Mouse (Mus musculus): ENCODE measurements around the gene Armc8.
"Not testable (repeated sequence)": the region's sequence is repeated elsewhere in the genome, so short reads cannot be mapped to it uniquely, and the experiment has no call there.

The Armc8 gene

DNA sequence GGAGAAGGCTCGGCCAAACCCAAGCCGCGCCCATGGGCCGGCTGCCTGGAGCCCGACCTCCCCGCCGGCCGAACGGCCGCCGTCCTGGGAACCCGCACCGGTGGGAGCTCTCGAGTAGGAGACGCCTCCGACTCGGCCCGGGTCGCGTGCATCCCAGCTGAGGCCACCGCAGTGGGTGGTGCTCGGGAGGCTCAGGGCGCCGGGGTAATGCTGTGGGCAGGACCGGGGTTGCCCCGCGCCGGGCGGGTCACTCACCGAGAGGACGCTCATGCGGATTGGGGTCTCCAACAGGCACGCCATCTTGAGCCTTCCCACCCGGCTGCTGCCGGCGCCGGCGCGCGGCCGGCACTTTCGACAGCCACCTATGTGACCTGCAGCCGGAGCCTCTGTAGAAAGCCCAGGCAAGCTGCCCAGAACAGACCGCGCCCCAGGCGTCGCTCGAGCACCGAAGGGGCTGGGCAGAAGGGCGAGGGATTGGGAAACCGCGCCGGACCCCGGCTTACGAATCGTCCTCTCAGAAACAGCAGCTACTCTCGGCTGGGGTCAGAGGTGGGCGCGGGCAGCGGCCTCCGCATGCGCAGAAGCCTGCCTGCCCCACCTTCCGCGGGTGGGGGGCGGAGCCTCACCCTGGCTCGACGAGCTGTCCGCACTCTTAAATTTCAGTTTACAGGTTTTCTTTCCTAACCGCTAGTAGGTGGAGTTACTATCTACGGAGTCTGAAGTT, at the start of gene Armc8:
Gene Armc8, minus strand, starts transcription at position 553 of the 724 bp plus-strand sequence.
- DNase-seq (ENCODE audit: low spot score), result peak; percentile 93

DNA sequence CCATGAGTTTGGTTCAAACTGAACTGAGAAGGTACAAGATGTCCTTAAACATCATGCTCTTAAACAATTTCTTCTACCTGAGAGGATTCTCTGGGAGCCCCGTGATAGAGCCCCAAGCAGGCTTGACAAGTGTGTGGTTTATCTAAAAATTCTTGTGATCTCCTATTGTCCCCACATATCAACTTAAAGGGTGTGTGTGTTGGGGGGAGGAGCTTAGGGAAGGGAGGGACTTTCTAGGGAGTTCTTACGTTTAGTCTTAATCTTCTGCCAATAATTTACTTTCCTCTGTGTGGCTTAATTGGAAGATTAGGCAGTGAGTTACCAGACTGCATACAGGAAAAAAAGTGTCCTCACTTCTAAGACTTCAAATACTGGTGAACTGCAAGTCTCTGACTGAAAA, 43.5 kb upstream of the Armc8 start, which contains the start of gene A4gnt:
Gene A4gnt, plus strand, starts transcription at position 301 of the 400 bp plus-strand sequence.
- DNase-seq (ENCODE audit: low spot score), result no peak

DNA sequence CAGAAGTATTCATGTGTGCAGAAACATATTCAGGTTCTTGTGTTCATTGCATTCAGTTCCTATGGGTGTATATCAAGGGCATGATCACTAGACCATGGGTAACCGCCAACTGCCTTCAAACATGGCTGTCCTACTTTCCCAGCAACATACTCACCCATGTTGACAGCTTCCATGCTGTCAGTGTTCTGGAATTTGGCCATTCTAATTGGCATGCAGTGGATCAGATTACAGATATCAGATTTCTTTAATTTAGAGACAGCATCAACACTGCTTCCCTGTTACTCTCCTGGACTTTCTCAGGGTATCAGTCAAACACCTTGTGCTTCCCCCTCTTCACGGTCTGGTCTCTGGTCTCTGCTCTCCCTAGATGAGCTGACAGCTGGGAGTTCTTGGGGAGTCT, 34.9 kb upstream of the Armc8 start:
- no peak for DNase-seq (ENCODE audit: low spot score)

DNA sequence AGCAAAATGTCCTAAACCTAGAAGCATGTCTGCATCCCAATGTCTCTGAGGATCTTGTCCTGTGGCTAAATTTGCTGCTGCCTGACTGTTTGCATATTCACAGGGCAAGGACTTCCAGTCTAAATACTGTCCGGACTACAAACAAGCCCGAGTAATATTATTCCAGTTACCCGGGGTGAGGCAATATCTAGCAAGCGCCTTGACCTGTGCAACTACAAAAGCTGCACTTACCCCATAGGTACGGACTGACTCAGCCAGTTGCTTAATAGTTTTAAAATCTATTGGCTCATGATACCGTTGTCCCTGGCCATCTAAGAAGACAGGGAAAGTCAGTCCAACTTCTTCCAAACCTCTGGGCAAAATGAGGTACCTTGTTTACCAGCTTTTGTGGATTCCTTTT, 30.4 kb upstream of the Armc8 start:
- not testable (repeated sequence) for DNase-seq (ENCODE audit: low spot score)

DNA sequence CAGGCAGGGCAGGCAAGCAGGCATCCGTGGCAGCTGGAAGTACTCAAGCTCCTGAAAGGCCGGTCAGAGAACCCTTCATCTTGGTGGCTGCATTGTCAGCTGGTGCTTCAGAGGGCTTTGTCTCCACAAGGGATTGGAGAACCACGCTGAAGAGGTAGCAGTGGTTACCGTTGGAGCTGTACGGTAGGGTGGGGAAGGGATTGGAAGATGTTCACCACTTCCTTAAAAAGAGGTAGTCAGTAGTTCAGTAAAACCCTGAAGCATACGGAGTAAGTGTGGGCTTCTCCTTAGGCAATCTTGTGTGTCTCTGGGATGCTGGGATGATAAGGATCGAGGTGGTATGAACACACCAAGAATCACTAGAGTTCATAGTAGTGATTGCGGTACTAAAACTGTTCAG, 22.4 kb upstream of the Armc8 start:
- no peak for DNase-seq (ENCODE audit: low spot score)

DNA sequence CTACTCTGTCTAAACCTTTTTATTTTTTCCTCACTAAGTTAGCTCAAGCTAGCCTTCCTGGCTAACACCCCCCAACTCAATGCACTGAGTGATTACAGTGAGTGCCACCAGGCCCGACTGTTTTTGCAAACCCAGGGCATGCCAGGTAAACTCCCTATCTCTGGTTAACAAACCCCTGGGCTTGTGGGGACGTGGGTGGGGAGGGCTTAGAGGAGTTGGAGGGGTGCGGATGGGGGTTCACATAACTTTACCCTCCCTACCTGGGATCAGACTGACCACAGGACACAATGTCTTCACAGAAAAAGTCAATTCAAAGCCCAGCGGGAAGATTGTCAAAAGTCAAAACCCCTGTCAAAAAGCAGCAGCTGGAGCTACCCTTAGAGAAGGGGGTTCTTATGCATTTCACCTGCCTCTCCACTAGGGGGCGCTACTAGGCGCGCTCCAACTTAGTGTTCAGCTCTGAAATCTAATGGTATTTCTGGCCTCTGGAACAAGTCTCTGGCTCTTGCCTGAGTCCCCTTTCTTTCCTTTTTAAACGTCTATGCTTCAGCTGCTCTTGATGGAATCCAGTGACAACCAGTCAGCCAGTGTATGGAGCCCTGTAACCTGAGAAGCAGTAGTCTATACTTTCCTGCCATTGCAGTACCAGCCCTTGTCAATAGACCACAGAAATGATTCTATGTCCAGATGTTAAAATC, 19.0 kb upstream of the Armc8 start:
- DNase-seq (ENCODE audit: low spot score), result peak; percentile 23

DNA sequence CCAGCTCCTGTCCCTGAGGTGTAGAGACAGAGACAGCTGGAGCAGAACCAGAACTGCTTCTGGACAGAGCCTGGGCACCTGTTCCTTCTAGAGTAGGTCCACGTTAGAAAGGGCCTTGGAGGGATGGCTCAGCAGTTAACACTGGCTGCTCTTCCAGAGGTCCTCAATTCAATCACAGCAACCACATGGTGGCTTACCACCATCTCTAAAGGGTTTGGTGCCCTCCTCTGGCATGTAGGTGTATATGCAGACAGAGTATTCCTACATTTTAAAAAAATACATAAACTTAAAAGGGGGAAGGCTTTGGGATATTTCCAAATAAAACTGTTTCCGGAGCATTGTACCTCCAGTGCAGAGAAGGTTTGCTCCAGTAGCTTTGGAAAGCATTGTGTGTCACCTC, 12.0 kb upstream of the Armc8 start:
- no peak for DNase-seq (ENCODE audit: low spot score)

DNA sequence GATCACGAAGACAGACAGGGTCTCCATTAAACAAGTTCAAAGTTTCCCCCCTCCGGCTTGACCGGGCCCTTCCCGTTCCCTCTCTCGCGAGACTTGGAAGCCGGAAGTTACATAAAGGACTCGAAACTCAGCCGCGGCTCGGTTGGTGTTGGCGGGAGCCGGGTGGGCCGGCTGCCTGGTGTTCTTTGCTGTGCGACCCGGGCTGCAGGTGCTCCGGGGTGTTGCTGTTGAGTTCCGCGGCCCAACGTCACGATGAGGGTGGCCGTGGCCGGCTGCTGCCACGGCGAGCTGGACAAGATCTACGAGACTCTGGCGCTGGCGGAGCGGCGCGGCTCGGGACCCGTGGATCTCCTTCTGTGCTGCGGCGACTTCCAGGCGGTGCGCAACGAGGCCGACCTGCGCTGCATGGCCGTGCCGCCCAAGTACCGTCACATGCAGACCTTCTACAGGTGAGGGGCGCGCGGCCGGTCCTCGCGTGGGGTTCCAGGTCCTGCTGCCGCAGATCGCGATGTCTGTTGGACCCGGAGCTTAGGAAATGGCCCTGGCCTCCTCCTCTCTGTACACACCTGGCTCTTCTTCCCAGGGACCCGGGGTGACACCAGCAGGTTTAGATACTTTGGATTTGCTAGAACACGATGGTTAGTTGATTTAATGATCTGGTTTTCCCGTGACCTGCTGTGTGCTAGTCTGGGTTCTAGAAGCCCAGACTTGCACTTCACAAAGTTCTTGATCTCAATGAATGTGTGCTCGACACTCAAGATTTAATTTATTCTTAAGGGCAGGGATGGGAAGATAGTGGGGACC, 7.2 kb upstream of the Armc8 start, which contains the start of gene Dbr1:
Gene Dbr1, plus strand, starts transcription at position 123 of the 804 bp plus-strand sequence.
- DNase-seq (ENCODE audit: low spot score), result peak; percentile 90

DNA sequence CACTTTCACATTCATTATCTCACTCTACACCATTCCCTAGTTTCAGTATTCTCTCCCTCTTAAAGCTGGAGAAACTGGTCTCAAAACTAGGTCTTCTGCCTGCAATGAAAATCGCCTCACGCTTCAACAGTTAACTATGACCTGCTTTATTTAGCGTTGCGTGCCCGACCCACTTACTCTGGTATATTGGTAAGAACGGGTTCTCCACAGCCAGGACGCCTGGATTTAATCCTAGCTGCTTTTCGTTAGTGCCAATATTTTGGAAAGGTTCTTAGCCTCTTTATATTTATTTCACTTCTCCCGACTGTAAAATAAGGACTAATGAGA, 335 bp upstream of the Armc8 start:
- DNase-seq (ENCODE audit: low spot score), result no peak

DNA sequence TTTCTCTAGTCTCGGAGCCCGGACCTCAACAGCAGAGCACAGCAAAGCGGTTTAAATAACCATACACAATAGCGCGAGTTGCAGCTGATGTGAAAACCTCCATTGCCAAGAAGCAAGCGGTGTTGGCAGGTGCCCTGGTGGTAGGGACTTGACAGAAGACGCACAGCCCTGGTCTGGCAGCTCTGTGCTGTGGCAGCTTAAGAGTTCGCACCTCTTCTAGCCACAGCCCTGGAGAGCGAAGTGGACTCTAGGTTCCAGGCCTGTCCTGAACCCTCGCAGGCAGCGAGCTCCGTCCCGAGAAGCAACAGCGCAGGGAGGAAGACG, 714 bp downstream of the Armc8 start:
- no peak for DNase-seq (ENCODE audit: low spot score)

DNA sequence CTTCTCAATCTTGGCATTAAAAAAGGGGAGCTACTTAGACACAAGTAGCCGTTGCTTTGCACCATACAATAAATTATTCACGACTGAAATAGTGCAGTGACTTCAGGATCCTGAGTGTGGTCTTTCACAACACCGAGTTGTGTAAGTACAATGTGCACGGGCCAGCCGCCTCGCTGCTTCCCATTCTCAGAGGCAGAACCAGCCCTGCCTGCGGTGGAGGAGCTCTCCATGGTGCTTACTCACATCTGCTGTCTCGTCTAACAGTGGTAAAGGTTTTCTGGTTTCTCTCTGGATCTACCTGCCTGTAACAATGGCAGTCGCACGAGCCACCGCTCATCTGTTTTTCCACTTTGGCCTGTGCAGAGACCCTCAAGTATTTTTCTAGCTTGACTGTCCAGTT, 5.0 kb downstream of the Armc8 start:
- DNase-seq (ENCODE audit: low spot score), result peak; percentile 75

DNA sequence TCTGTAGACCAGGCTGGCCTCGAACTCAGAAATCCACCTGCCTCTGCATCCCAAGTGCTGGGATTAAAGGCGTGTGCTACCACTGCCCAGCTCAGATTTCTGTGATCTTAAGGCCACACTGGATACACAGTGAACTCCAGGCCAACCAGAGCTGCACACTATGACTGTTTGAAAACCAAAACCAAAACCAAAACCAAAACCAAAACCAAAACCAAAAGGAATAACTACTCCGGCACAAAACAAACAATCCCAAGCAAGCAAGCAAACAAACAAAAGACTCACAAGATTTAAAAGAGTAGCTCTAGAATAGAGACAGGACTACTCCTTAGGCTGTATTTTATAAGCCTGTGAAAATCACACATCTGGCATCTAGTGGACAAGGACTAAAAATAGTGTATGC, 8.3 kb downstream of the Armc8 start:
- DNase-seq (ENCODE audit: low spot score), result no peak

DNA sequence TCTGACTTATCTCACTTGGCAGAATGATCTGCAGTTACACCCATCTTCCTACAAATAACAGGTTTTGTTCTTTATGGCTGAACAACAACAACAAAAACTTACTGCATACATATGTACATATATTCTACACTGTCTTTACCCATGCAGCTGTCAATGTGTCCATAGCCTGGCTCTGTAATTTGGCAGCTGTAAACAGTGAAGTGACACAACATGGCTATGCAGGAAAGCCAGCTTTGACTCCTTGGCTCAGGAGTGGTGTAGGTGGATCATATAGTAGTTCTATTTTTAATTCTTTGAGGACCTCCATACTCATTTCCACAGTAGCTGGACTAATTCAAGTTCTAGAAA, 9.2 kb downstream of the Armc8 start:
- no peak for DNase-seq (ENCODE audit: low spot score)

DNA sequence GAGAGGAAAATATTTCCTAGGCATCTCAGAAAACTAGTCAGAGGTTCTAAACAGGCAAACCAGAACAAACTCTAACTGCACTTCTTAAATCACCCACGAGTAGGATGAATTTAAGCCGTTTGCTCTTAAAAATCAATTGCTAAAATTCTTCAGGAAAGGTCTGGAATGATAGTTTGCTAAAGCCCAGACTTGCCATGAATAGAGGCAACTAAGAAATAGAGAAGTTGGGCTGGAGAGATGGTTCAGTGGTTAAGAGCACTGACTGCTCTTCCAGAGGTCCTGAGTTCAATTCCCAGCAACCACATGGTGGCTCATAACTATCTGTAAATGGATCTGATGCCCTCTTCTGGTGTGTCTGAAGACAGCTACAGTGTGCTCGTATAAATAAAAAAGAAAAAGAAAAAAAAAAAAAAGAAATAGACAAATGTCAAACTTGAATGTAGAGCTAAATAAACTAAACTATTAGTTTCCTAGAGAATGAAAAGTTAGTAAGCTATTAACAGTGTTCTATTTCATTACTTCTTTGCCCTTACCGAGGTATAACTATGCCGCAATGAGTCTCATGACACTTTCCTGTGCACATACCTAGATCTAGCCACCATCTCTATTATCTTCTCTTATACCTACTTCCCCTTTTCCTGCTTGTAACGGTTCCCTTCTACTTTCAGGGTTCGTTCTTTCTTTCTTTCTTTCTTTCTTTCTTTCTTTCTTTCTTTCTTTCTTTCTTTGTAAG, 9.7 kb downstream of the Armc8 start:
- DNase-seq (ENCODE audit: low spot score), result no peak

DNA sequence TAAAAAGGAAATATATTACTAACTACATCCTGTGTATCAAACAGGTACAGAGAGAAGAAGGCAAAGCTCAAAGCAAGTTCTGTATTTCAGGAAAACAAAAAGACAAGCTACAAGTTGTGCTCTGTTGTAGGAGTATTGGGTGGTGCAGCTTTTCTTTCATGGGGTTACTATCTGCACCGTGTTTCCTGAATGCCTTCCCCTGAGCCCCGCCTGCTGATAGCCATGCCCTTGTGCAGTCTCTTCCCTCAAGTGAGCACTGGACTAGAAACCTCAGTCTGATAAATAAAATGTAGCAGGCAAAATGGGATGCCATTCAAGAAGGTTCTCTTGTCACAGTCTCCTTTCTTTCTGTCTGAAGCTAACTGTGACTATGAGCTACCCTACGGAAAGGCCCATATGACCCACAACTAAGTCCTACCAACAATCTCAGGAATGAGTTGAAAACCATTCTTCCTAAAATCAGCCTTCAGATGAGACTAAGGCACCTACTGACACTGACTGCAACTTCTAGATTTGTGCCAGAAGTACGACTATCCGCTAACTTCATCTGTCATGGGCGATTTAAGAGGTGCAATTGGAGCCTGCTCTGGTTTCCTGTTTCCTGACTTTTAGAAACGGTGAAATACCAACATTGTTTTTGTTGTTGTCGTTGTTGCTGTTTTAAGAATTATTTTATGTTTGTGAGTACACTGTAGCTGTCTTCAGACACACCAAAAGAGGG, 11.0 kb downstream of the Armc8 start:
- DNase-seq (ENCODE audit: low spot score), result no peak

DNA sequence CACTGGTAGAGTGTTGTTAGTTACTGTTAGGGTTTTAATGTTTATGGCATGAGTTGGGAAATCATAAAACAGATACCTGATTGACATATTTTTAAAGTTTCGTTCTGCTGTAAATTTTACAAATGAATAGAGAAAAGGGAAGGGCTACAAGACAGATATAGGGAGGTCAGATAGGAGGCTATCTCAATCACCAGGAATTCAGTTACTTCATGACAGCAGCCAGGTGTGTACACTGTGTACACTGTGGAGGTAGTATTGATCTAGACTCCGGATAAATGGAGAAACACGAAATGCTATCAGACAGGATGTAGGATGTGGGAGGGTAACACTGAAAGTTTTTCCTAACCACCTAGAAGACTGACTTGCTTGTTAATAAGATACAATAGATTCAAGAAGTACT, 13.4 kb downstream of the Armc8 start:
- no peak for DNase-seq (ENCODE audit: low spot score)

DNA sequence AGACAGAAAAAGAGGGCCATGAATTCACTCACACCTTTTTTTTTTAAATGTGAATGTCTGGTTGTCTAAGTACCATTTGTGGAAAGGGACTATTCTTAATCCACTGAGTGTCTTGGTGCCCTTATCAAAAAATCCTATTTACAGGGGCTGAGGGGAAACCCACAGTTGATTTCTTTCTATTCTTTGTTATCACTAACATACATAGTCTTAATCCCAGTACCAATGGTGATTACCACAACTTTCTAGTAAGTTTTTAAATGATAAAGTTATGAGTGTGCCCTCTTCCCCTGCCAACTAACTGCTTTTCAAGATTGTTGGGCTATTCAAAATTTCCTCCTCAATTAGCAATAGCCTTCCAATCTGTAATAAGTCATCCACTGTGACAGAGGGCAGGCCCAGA, 14.6 kb downstream of the Armc8 start:
- no peak for DNase-seq (ENCODE audit: low spot score)

DNA sequence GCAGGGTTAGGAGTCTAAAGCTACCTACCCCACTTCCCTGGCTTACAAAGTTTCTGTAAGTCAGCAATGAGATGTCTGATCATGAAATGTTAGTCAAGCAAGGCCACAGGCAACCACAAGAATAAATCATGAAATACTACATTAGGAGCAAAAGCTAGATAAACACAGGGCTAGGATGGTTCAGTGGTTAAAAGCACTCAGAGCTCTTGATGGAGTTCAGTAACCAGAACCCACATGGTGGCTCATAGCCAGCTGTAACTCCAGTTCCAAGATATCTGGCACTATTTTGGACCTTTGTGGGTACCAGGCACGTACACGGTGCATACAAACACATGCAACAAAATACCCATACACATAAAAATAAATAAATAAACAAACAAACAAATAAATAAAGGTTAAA, 15.7 kb downstream of the Armc8 start:
- no peak for DNase-seq (ENCODE audit: low spot score)

DNA sequence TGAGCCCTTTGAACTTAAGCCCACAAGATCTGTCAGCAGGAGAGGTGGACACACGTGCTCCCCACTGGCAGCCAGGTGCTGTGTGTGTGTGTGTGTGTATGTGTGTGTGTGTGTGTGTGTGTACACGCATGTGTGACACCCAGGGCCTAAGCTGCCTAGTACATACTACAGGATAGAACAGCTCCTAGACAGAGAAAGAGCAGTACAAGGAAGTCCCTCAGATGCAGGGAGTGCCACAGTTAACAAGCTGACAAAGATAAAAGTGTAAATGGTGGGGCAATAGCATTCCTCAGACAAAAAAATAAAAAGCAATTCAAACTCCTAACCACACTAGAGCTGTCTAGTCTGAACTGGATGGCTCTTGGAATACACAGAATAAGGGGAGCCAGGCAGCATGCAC, 16.6 kb downstream of the Armc8 start:
- DNase-seq (ENCODE audit: low spot score), result no peak

DNA sequence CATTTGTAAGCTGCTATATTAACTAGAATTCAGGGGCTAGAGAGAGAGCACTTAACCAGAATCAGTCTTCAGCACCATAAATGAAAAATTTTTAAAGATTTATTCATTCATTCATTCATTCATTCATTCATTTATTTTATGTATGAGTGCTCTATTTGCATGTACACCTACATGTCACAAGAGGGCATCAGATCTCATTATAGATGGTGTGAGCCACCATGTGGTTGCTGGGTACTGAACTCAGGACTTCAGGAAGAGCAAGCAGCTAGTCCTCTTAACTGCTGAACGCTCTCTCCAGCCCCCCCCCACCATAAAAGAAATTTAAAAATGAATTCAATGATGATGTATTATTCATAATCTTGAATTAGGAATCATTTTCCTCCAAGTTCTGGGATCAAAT, 22.4 kb downstream of the Armc8 start:
- no peak for DNase-seq (ENCODE audit: low spot score)

DNA sequence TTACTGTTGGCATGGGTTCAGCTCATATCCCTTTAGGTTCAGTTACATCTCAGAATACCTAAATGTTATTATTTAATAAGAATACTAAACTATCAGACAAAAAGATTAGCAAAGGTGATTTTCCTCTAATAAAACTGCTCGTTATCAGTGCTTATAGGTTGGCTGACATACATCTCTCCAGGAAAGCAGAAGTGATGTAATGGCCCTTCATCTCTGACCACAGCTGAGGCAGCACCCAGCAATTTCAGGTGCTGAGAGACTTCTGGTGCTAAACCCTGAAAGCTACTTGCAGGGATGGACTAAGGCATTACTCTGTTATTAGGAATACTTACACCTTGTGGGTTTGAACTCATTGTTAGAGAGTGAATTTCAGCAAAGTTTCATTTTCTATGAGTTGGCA, 36.8 kb downstream of the Armc8 start:
- DNase-seq (ENCODE audit: low spot score), result no peak

DNA sequence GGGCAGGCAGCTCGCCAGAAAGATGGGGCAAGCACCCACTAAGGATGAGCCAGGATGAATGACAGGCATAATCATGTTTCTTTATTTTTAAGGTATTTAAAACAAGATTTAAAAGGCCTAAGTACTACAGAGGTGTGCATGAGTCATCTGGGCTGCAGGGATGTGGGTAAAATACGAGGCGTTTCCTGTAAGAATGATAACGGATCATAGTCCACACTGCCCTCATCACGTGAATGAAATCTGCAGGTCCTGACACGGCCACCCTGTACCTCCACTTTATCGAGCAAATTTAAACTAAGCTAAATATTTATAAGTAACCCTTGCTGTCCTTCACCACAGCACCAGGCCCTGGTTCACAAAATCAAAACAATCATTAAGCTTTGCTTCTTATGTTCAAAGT, 62.8 kb downstream of the Armc8 start:
- DNase-seq (ENCODE audit: low spot score), result no peak
